In the genomic region with DNA sequence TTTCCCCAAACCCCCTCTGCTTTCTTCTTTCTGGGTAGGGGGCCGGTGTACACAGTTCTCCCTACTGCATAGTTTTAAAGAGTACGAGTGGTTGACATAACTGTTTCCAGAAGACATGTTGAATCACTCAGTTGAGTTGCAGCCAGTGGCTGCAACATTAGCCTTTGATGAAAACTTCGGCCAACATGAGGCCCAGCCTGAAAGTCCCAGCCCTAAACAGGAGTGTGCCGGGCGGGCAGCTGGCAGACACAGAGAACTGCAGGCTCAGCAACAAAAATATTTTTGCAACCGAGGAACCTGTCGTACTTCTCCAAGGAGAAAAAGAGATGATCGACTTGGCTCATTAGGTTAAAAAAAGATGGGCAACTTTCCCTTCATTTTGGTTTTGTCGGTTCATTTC, we compare ENCODE assay signal across 36 mouse cellular contexts. TPM values are rescaled to one million over a fixed set of nuclear protein-coding genes. Genes with fewer than 3 reads are reported as not detected.
A peak's percentile ranks its signal among the peaks of the same experiment; 100 is the strongest.
DNase-seq lines count a peak whose midpoint lies in the region; ATAC-seq and TF ChIP-seq lines count a peak whose summit lies in the region.
"Had no signal": no experiment of that assay in that cellular context is flagged by ENCODE, and none has a peak within 500 bp of the region (broad histone marks: within the 10 kb centered on the region; RNA-seq: fewer than 3 reads in every experiment).

No protein-coding gene starts in this region.

- peak; percentile 39; the same call in 1 of the 2 replicates for ATAC-seq in limb, embryonic 13.5 days (ENCODE audit: low FRiP score, low read depth)
- ATAC-seq in limb, embryonic 15.5 days (ENCODE audit: insufficient number of reproducible peaks, low FRiP score, low TSS enrichment, low read depth): no peak
- no peak for ATAC-seq in forebrain, embryonic 11.5 days (replicated peaks; ENCODE audit: low FRiP score)
- ATAC-seq: activated CD4-positive, CD25-positive, alpha-beta regulatory T cell, adult 4 months; forebrain, postnatal 0 days; inflammation-experienced regulatory T-cells, adult 6 months had no signal

- WGBS in limb, embryonic 13.5 days: 59% methylated on average over 9 of the region's 9 CpGs
- WGBS in limb, embryonic 10.5 days: 87% methylated on average over 9 of the region's 9 CpGs
- 46% methylated on average over 9 of the region's 9 CpGs for WGBS in limb, embryonic 15.5 days
- 91% methylated on average over 9 of the region's 9 CpGs for WGBS in forebrain, embryonic 11.5 days

- no peak for TF ChIP-seq CTCF in embryonic fibroblast, embryonic 13.5 days (IDR thresholded peaks at IDR 0.05; ENCODE audit: borderline replicate concordance, insufficient read depth, low read length)

- H3K9me3 ChIP-seq in limb, embryonic 13.5 days: no peaks in the 10 kb centered on the region
- H3K9me3 ChIP-seq in limb, embryonic 10.5 days (replicated peaks): no peaks in the 10 kb centered on the region
- no peaks in the 10 kb centered on the region for H3K9me3 ChIP-seq in limb, embryonic 15.5 days
- no peaks in the 10 kb centered on the region for H3K9me3 ChIP-seq in forebrain, embryonic 11.5 days (ENCODE audit: control insufficient read depth, low read length)
- H3K9me3 ChIP-seq: forebrain, embryonic 12.5 days; heart, embryonic 12.5 days; hindbrain, embryonic 10.5 days; hindbrain, embryonic 15.5 days; kidney, embryonic 15.5 days; liver, embryonic 15.5 days; lung, embryonic 15.5 days; midbrain, embryonic 12.5 days; neural tube, embryonic 13.5 days had no signal

- no peak for TF ChIP-seq POLR2A in embryonic fibroblast, embryonic 13.5 days (IDR thresholded peaks at IDR 0.05; ENCODE audit: low read depth, low read length)

- H3K4me2 ChIP-seq in limb, embryonic 13.5 days (replicated peaks): no peak overlapping the region
- no peak overlapping the region for H3K4me2 ChIP-seq in limb, embryonic 15.5 days
- no peak overlapping the region for H3K4me2 ChIP-seq in forebrain, embryonic 11.5 days (ENCODE audit: low read depth, low read length, severe bottlenecking)
- H3K4me2 ChIP-seq: forebrain, embryonic 12.5 days; heart, embryonic 12.5 days; hindbrain, embryonic 15.5 days; kidney, embryonic 15.5 days; liver, embryonic 15.5 days; lung, embryonic 15.5 days; midbrain, embryonic 12.5 days; neural tube, embryonic 13.5 days had no signal

- H3K4me1 ChIP-seq in limb, embryonic 13.5 days: peaks cover 59% of the 10 kb centered on the region
- H3K4me1 ChIP-seq in limb, embryonic 10.5 days: peaks cover 39% of the 10 kb centered on the region
- peaks cover 28% of the 10 kb centered on the region for H3K4me1 ChIP-seq in embryonic fibroblast, embryonic 13.5 days (ENCODE audit: control insufficient read depth, insufficient read depth, low read length)
- H3K4me1 ChIP-seq in limb, embryonic 15.5 days: peaks cover 64% of the 10 kb centered on the region
- H3K4me1 ChIP-seq in forebrain, embryonic 11.5 days (replicated peaks; ENCODE audit: control insufficient read depth, insufficient read depth, low read length): no peaks in the 10 kb centered on the region
- H3K4me1 ChIP-seq: liver, embryonic 15.5 days; megakaryocyte, embryonic 14.5 days had no signal

- H3K9ac ChIP-seq in limb, embryonic 13.5 days: no peak overlapping the region
- H3K9ac ChIP-seq in limb, embryonic 15.5 days: no peak overlapping the region
- H3K9ac ChIP-seq in forebrain, embryonic 11.5 days (ENCODE audit: low read length): no peak overlapping the region
- H3K9ac ChIP-seq: forebrain, embryonic 12.5 days; forebrain, postnatal 0 days; heart, embryonic 12.5 days; hindbrain, embryonic 15.5 days; kidney, embryonic 15.5 days; liver, embryonic 15.5 days; lung, embryonic 15.5 days; midbrain, embryonic 12.5 days; neural tube, embryonic 13.5 days had no signal

- H3K4me3 ChIP-seq in limb, embryonic 13.5 days: no peak overlapping the region
- H3K4me3 ChIP-seq in limb, embryonic 10.5 days: no peak overlapping the region
- H3K4me3 ChIP-seq in embryonic fibroblast, embryonic 13.5 days (ENCODE audit: insufficient read depth, low read length): no peak overlapping the region
- H3K4me3 ChIP-seq in limb, embryonic 15.5 days: no peak overlapping the region
- no peak overlapping the region for H3K4me3 ChIP-seq in forebrain, embryonic 11.5 days (ENCODE audit: low read depth, low read length)
- H3K4me3 ChIP-seq: forebrain, embryonic 12.5 days; heart, embryonic 12.5 days; hindbrain, embryonic 10.5 days; hindbrain, embryonic 15.5 days; kidney, embryonic 15.5 days; left cerebral cortex, adult 2 months; liver, embryonic 15.5 days; lung, embryonic 15.5 days; megakaryocyte, embryonic 14.5 days; midbrain, embryonic 12.5 days; neural tube, embryonic 13.5 days had no signal

- no peak for DNase-seq in limb, embryonic 10.5 days (ENCODE audit: low spot score)
- peak; percentile 40 for DNase-seq in gastrocnemius, postnatal 10 days
- DNase-seq in layer of hippocampus, postnatal 36 days: no peak
- DNase-seq in forebrain, embryonic 11.5 days (ENCODE audit: low spot score): no peak
- no peak for DNase-seq in adrenal gland, postnatal 4 days (ENCODE audit: low spot score in 2 of 2)
- DNase-seq: adrenal gland, postnatal 14 days; cerebellum, adult 18-20 months; cerebellum, postnatal 14 days; forebrain, postnatal 0 days; kidney, adult 18-20 months; kidney, postnatal 25 days; lung, postnatal 36 days; right cerebral cortex, postnatal 4 days; thymus, adult 2 months; thymus, postnatal 36 days had no signal

- peak overlapping the region; percentile 35; the same call in 1 of the 2 replicates for H3K27ac ChIP-seq in limb, embryonic 13.5 days
- no peak overlapping the region for H3K27ac ChIP-seq in limb, embryonic 10.5 days
- H3K27ac ChIP-seq in embryonic fibroblast, embryonic 13.5 days (ENCODE audit: insufficient read depth, low read length): peak overlapping the region; percentile 38
- H3K27ac ChIP-seq in limb, embryonic 15.5 days: peak overlapping the region; percentile 67
- H3K27ac ChIP-seq in forebrain, embryonic 11.5 days (ENCODE audit: low read depth, low read length): no peak overlapping the region
- H3K27ac ChIP-seq: forebrain, embryonic 12.5 days; hindbrain, embryonic 10.5 days; hindbrain, embryonic 15.5 days; kidney, embryonic 15.5 days; left cerebral cortex, adult 2 months; liver, embryonic 15.5 days; lung, embryonic 15.5 days; midbrain, embryonic 12.5 days; neural tube, embryonic 13.5 days had no signal

- H3K36me3 ChIP-seq in limb, embryonic 13.5 days: peaks cover 3% of the 10 kb centered on the region; the same call in 1 of the 2 replicates
- H3K36me3 ChIP-seq in limb, embryonic 10.5 days: no peaks in the 10 kb centered on the region
- H3K36me3 ChIP-seq in limb, embryonic 15.5 days: peaks cover 13% of the 10 kb centered on the region; the same call in 1 of the 2 replicates
- no peaks in the 10 kb centered on the region for H3K36me3 ChIP-seq in forebrain, embryonic 11.5 days (ENCODE audit: control insufficient read depth, insufficient read depth, low read length)
- H3K36me3 ChIP-seq: forebrain, embryonic 12.5 days; hindbrain, embryonic 10.5 days; hindbrain, embryonic 15.5 days; kidney, embryonic 15.5 days; liver, embryonic 15.5 days; lung, embryonic 15.5 days; midbrain, embryonic 12.5 days; neural tube, embryonic 13.5 days had no signal

- H3K27me3 ChIP-seq in limb, embryonic 13.5 days: no peaks in the 10 kb centered on the region
- no peaks in the 10 kb centered on the region for H3K27me3 ChIP-seq in limb, embryonic 10.5 days (ENCODE audit: low read depth, poor library complexity, severe bottlenecking)
- H3K27me3 ChIP-seq in limb, embryonic 15.5 days: no peaks in the 10 kb centered on the region
- no peaks in the 10 kb centered on the region for H3K27me3 ChIP-seq in forebrain, embryonic 11.5 days (ENCODE audit: control insufficient read depth, insufficient read depth, low read length)
- H3K27me3 ChIP-seq: forebrain, embryonic 12.5 days; heart, embryonic 12.5 days; hindbrain, embryonic 15.5 days; kidney, embryonic 15.5 days; liver, embryonic 15.5 days; lung, embryonic 15.5 days; midbrain, embryonic 12.5 days; neural tube, embryonic 13.5 days had no signal

RNA-seq across cellular contexts. Expression of gene Htra1, which starts 36.9 kb away (rescaled TPM):
- 78.4 and 87.6 TPM in 2 replicates for polyA plus RNA-seq in limb, embryonic 13.5 days (2015; fragmentation: Nextera tagmentation; extraction: Ambion mirVana)
- polyA plus RNA-seq in limb, embryonic 10.5 days (2016; fragmentation: Nextera tagmentation; extraction: Ambion mirVana): 3.0 and 5.1 TPM in 2 replicates
- 195 and 242 TPM in 2 replicates for polyA plus RNA-seq in embryonic fibroblast, embryonic 13.5 days (2011; ENCODE audit: insufficient read length, low read depth, missing spikeins)
- 100 to 1,000 TPM in 1 of 2 experiments, 10 to 100 TPM in 1; 93.5 to 103 TPM for total RNA-seq in gastrocnemius, postnatal 10 days (2021)
- polyA plus RNA-seq in limb, embryonic 15.5 days (2015; fragmentation: Nextera tagmentation; extraction: Ambion mirVana): 317 and 324 TPM in 2 replicates
- total RNA-seq in layer of hippocampus, postnatal 36 days (2021): 100 to 1,000 TPM; 221 to 291 TPM
- polyA plus RNA-seq in forebrain, embryonic 11.5 days (2014; fragmentation: Nextera tagmentation; extraction: Ambion mirVana): 2.7 and 4.2 TPM in 2 replicates
- 10 to 100 TPM; 52.9 to 66.2 TPM for total RNA-seq in adrenal gland, postnatal 4 days (2021)
- polyA plus RNA-seq: inflammation-experienced regulatory T-cells, adult 6 months had no signal

RNA-seq across cellular contexts. Expression of gene Dmbt1, which starts 59.1 kb away (rescaled TPM):
- 0.03 and 0.04 TPM in 2 replicates for polyA plus RNA-seq in limb, embryonic 13.5 days (2015; fragmentation: Nextera tagmentation; extraction: Ambion mirVana)
- not detected in 2 replicates for polyA plus RNA-seq in limb, embryonic 10.5 days (2016; fragmentation: Nextera tagmentation; extraction: Ambion mirVana)
- not detected in 2 replicates for polyA plus RNA-seq in embryonic fibroblast, embryonic 13.5 days (2011; ENCODE audit: insufficient read length, low read depth, missing spikeins)
- not detected for total RNA-seq in gastrocnemius, postnatal 10 days (2021)
- 0.03 and 0.04 TPM in 2 replicates for polyA plus RNA-seq in limb, embryonic 15.5 days (2015; fragmentation: Nextera tagmentation; extraction: Ambion mirVana)
- not detected for total RNA-seq in layer of hippocampus, postnatal 36 days (2021)
- polyA plus RNA-seq in forebrain, embryonic 11.5 days (2014; fragmentation: Nextera tagmentation; extraction: Ambion mirVana): not detected in 2 replicates
- total RNA-seq in adrenal gland, postnatal 4 days (2021): 100 to 1,000 TPM in 1 of 2 experiments, under 1 TPM in 1; 0.06 to 107 TPM
- total RNA-seq: adrenal gland, postnatal 14 days; forebrain, postnatal 0 days; layer of hippocampus, adult 18-20 months; layer of hippocampus, postnatal 10 days; left cerebral cortex, adult 2 months; left cerebral cortex, postnatal 36 days had no signal
- polyA plus RNA-seq: activated CD4-positive, CD25-positive, alpha-beta regulatory T cell, adult 4 months; embryonic facial prominence, embryonic 11.5 days; forebrain, embryonic 12.5 days; forebrain, postnatal 0 days; heart, embryonic 12.5 days; heart, postnatal 0 days; hindbrain, embryonic 10.5 days; hindbrain, embryonic 15.5 days; inflammation-experienced regulatory T-cells, adult 6 months; lung, embryonic 15.5 days; midbrain, embryonic 12.5 days; neural tube, embryonic 13.5 days had no signal

Comparison
In these comparisons a context has a peak if more than half of its experiments do, and no peak if none do; other contexts are left out.
1. H3K27ac ChIP-seq: peak in limb, embryonic 13.5 days (single experiment), embryonic fibroblast, embryonic 13.5 days (single experiment) and limb, embryonic 15.5 days (single experiment); none in limb, embryonic 10.5 days (single experiment) and forebrain, embryonic 11.5 days (single experiment).
2. RNA of gene Htra1, which starts 36.9 kb away (polyA plus RNA-seq): 317 to 324 TPM in limb, embryonic 15.5 days, 195 to 242 TPM in embryonic fibroblast, embryonic 13.5 days and 78.4 to 87.6 TPM in limb, embryonic 13.5 days; 3.0 to 5.1 TPM in limb, embryonic 10.5 days and 2.7 to 4.2 TPM in forebrain, embryonic 11.5 days; every median in the first group is over 10 times any median in the second.